Mouse (Mus musculus): ENCODE measurements around the gene Srsf11. TPM values are rescaled to one million over a fixed set of nuclear protein-coding genes. Genes with fewer than 3 reads are reported as not detected.

Gene Srsf11
- total and polyA plus RNA-seq, 2 experiments = 52.6 to 130 TPM

- over 99% methylated on average over 2 of the region's 2 CpGs for WGBS
- H3K27me3 ChIP-seq (ENCODE audit: control insufficient read depth, insufficient read depth, low read length) = no peaks in the 10 kb centered on the region
- peaks cover 6% of the 10 kb centered on the region for H3K4me1 ChIP-seq (ENCODE audit: control insufficient read depth, insufficient read depth, low read length)
- no peak overlapping the region for H3K4me3 ChIP-seq (ENCODE audit: insufficient read depth, low read depth, low read length)
- peaks cover 7% of the 10 kb centered on the region; the same call in 1 of the 2 replicates for H3K79me2 ChIP-seq (ENCODE audit: control insufficient read depth, insufficient read depth, low read length)
- TF ChIP-seq CTCF (IDR thresholded peaks at IDR 0.05; ENCODE audit: low read depth, low read length) = no peak
- no peak for TF ChIP-seq POLR2A (IDR thresholded peaks at IDR 0.05; ENCODE audit: extremely low read depth, insufficient read depth, low read length)
- H3K27ac ChIP-seq (replicated peaks; ENCODE audit: insufficient read depth, low read depth, low read length) = no peak overlapping the region
- no peak overlapping the region for H3K9ac ChIP-seq (ENCODE audit: low read depth, low read length)
- no peak for DNase-seq (ENCODE audit: extremely low read depth, low read depth, low spot score)
- H3K36me3 ChIP-seq (ENCODE audit: control insufficient read depth, insufficient read depth, low read length) = peaks cover 7% of the 10 kb centered on the region; the same call in 1 of the 2 replicates
Observed at GRCm38 (mm10) chr3:157973236-157973635, 63.2 kb downstream of the Srsf11 start.

- no peak for TF ChIP-seq POLR2A (IDR thresholded peaks at IDR 0.05; ENCODE audit: extremely low read depth, insufficient read depth, low read length)
- TF ChIP-seq CTCF (IDR thresholded peaks at IDR 0.05; ENCODE audit: low read depth, low read length) = no peak
- H3K36me3 ChIP-seq (ENCODE audit: control insufficient read depth, insufficient read depth, low read length) = peaks cover 7% of the 10 kb centered on the region; the same call in 1 of the 2 replicates
- H3K9ac ChIP-seq (ENCODE audit: low read depth, low read length) = no peak overlapping the region
- H3K4me1 ChIP-seq (ENCODE audit: control insufficient read depth, insufficient read depth, low read length) = peaks cover 4% of the 10 kb centered on the region
- peaks cover 5% of the 10 kb centered on the region; the same call in 1 of the 2 replicates for H3K79me2 ChIP-seq (ENCODE audit: control insufficient read depth, insufficient read depth, low read length)
- 94% methylated on average over 2 of the region's 2 CpGs for WGBS
- H3K27ac ChIP-seq (replicated peaks; ENCODE audit: insufficient read depth, low read depth, low read length) = no peak overlapping the region
- H3K27me3 ChIP-seq (ENCODE audit: control insufficient read depth, insufficient read depth, low read length) = no peaks in the 10 kb centered on the region
- H3K4me3 ChIP-seq (ENCODE audit: insufficient read depth, low read depth, low read length) = no peak overlapping the region
- DNase-seq (ENCODE audit: extremely low read depth, low read depth, low spot score) = no peak
Observed at GRCm38 (mm10) chr3:157971151-157971550, 65.3 kb downstream of the Srsf11 start.

Other genes with a start within 250 kb of the Srsf11 start
- gene Cth, start 111.6 kb downstream of the Srsf11 start, total RNA-seq (2014; rRNA removed) = 1,116 and 1,443 TPM in 2 replicates
- gene Cth, start 111.6 kb downstream of the Srsf11 start, polyA plus RNA-seq (2012; rRNA removed) = 446 and 569 TPM in 2 replicates
- 20.4 and 21.2 TPM in 2 replicates for gene Ankrd13c, start 89.4 kb downstream of the Srsf11 start, total RNA-seq (2014; rRNA removed)
- gene Ankrd13c, start 89.4 kb downstream of the Srsf11 start, polyA plus RNA-seq (2012; rRNA removed) = 7.5 and 9.0 TPM in 2 replicates
- 15.3 and 19.3 TPM in 2 replicates for gene Lrrc40, start within 50 bp of the Srsf11 start, total RNA-seq (2014; rRNA removed)
- 3.0 and 4.1 TPM in 2 replicates for gene Lrrc40, start within 50 bp of the Srsf11 start, polyA plus RNA-seq (2012; rRNA removed)

Data from liver, adult 2 months (tissue).